Mouse (Mus musculus): Measurements from ENCODE around the gene Unc5c. TPM values are rescaled to one million over a fixed set of nuclear protein-coding genes. Genes with fewer than 3 reads are reported as not detected.

Gene Unc5c
- polyA plus RNA-seq, 1 experiment from 2014 or later, result 15.6 TPM

DNA sequence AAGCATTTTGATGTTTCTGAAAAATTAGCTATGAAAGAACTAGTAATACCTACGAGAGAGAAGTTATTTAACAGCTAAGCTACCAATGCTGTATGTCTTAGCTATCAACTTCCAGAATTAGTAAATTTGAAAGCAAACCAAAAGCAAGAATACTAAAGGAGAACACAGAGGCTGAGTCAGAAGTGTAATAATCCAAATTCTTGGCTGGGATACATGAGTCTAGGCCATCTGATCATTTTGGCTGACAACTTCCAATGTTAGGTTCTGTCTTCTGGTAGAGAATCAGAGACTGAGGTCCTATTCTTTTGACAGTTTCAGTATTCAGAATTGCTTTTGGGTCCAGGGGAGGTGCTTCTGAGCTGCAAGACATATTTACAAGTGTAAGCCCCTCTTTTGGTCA, 188.9 kb downstream of the Unc5c start:
- Histone ChIP-seq H3K4me3 (replicated peaks; ENCODE audit: low read depth, low read length) (no peak overlapping the region), H3K4me2 (ENCODE audit: low read length) (no peak overlapping the region), H3K4me1 (replicated peaks; ENCODE audit: insufficient read depth, low read length) (no peaks in the 10 kb centered on the region), H3K9ac (ENCODE audit: low read depth, low read length) (no peak overlapping the region), H3K27ac (no peak overlapping the region), H3K36me3 (ENCODE audit: insufficient read depth, low read length) (no peaks in the 10 kb centered on the region), H3K27me3 (ENCODE audit: insufficient read depth, low read length) (no peaks in the 10 kb centered on the region), H3K9me3 (replicated peaks; ENCODE audit: low read length) (no peaks in the 10 kb centered on the region)
- 95% methylated on average over 1 of the region's 1 CpGs for WGBS
- DNase-seq (ENCODE audit: low spot score), result no peak
- TF ChIP-seq CTCF (IDR thresholded peaks at IDR 0.05; ENCODE audit: low read depth), result no peak
- ATAC-seq (replicated peaks; ENCODE audit: low FRiP score, low read depth), result no peak

DNA sequence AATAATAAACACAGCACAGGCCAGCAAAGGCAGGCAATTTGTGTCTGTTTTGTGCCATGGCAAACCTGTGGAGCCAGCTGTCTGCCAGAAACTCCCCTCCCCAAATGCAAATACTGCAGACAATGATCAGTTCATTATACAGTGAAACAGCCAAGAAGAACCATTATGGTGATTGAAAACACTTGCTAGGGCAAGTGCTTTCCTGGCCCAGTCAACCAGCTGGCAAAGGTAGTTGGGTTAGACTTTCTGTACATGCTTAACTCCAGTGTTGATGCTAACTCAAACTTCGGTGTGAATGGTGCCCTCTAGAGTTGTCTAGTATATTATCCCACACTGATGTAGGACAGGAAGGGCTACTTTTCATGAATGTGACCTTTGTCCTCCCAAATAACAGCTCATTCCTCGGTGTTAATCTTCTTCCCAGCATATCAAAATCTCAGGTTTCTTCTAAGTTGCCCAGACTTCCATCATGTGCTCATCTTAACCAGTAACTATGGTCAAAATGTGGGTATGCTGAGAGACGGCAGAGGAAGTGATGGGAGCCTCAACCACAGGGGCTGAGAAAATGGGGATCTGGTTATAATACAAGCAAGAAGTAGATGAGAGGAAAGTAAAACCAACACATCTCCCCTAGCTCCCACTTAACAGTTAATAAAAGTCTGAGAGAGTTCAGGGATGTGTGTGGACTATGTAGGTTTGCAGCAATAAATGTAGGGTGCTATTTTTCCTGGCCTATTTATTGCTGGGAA, 194.2 kb downstream of the Unc5c start:
- Histone ChIP-seq H3K36me3 (ENCODE audit: insufficient read depth, low read length) (no peaks in the 10 kb centered on the region), H3K9ac (ENCODE audit: low read depth, low read length) (no peak overlapping the region), H3K4me2 (ENCODE audit: low read length) (no peak overlapping the region), H3K27me3 (ENCODE audit: insufficient read depth, low read length) (no peaks in the 10 kb centered on the region), H3K4me1 (replicated peaks; ENCODE audit: insufficient read depth, low read length) (0 out of 2 replicates have a peak, but pooled peaks cover 2% of the 10 kb centered on the region), H3K9me3 (replicated peaks; ENCODE audit: low read length) (no peaks in the 10 kb centered on the region), H3K4me3 (replicated peaks; ENCODE audit: low read depth, low read length) (no peak overlapping the region), H3K27ac (no peak overlapping the region)
- 31% methylated on average over 3 of the region's 3 CpGs for WGBS
- DNase-seq (ENCODE audit: low spot score) (no peak), ATAC-seq (replicated peaks; ENCODE audit: low FRiP score, low read depth) (no peak)
- no peak; the same call in 1 of the 2 replicates for TF ChIP-seq CTCF (IDR thresholded peaks at IDR 0.05; ENCODE audit: low read depth)

DNA sequence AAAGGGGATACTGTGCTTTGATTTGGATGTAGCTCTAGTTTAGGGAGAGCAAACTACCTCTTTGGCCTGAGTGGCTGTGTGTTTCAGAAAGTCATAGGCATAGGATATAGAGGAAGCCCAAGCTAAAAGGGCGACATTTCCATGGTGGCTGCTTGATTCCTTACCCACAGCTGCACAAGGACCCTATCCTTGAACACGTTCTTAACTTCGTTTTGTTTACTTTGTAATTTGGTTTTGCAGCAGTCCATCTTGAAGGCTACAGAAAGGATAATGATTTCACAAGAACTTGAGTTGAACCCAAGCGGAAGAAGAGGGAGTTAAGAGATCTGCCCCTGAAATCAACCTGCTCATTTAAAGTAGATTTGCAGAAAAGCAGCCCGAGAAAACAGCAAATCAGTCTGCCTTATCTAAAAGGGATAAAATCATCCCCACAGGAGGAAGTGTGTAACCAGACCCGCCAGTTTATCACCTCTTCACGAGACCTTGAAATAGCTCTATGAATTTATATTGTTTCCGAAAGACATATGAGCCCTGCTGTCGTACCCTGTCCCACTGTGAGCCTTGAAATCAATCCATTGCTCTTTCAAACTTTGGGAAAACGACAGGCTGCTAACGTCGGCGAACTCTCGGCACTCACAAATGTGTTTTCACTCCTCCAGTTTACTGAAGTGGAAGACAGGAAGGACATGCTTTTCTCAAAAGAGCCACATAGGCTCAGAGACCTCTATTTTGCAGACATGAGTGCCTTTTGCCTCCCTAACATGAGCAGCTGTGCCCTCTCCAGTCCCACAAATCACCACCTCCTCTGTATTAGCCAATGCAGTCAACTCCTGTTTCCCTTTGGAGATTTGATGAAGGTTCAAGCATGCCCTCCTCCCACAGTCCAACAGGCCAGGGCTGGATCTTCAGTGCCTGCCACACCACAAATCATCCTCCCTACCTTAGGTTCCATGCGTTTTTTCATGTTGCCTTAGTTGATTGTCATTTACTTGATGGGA, 195.3 kb downstream of the Unc5c start:
- Histone ChIP-seq H3K4me2 (ENCODE audit: low read length) (peak overlapping the region; percentile 33), H3K27ac (no peak overlapping the region), H3K36me3 (ENCODE audit: insufficient read depth, low read length) (no peaks in the 10 kb centered on the region), H3K4me3 (replicated peaks; ENCODE audit: low read depth, low read length) (no peak overlapping the region), H3K27me3 (ENCODE audit: insufficient read depth, low read length) (no peaks in the 10 kb centered on the region), H3K9ac (ENCODE audit: low read depth, low read length) (no peak overlapping the region), H3K4me1 (replicated peaks; ENCODE audit: insufficient read depth, low read length) (0 out of 2 replicates have a peak, but pooled peaks cover 2% of the 10 kb centered on the region), H3K9me3 (replicated peaks; ENCODE audit: low read length) (no peaks in the 10 kb centered on the region)
- DNase-seq (ENCODE audit: low spot score) (peak; percentile 91), ATAC-seq (replicated peaks; ENCODE audit: low FRiP score, low read depth) (peak; percentile 94)
- TF ChIP-seq CTCF (IDR thresholded peaks at IDR 0.05; ENCODE audit: low read depth), result no peak
- WGBS, result 15% methylated on average over 15 of the region's 15 CpGs

DNA sequence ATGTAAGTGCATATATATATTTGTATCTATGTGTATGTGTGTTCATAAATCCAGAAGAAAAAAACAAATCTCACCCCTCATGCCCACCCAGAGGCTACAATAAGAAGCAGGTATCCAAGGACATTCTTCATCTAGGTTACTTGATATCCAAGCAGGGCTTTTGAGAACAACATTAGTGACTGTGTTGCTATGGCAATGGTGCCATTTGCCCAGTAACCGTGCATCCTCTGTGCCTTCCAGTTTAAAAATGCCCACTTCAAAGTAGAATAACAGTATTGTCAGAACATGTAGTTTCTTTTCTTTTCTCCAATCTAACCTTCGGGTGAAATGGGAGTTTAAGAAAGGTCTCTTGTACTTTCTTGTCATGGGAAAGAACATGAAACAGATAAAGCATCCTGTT, 224.1 kb downstream of the Unc5c start:
- Histone ChIP-seq H3K4me2 (ENCODE audit: low read length) (no peak overlapping the region), H3K4me3 (replicated peaks; ENCODE audit: low read depth, low read length) (no peak overlapping the region), H3K4me1 (replicated peaks; ENCODE audit: insufficient read depth, low read length) (no peaks in the 10 kb centered on the region), H3K9me3 (replicated peaks; ENCODE audit: low read length) (no peaks in the 10 kb centered on the region), H3K27ac (no peak overlapping the region), H3K9ac (ENCODE audit: low read depth, low read length) (no peak overlapping the region), H3K36me3 (ENCODE audit: insufficient read depth, low read length) (no peaks in the 10 kb centered on the region), H3K27me3 (ENCODE audit: insufficient read depth, low read length) (no peaks in the 10 kb centered on the region)
- WGBS, result 43% methylated on average over 2 of the region's 2 CpGs
- DNase-seq (ENCODE audit: low spot score) (no peak), ATAC-seq (replicated peaks; ENCODE audit: low FRiP score, low read depth) (no peak)
- TF ChIP-seq CTCF (IDR thresholded peaks at IDR 0.05; ENCODE audit: low read depth), result no peak

DNA sequence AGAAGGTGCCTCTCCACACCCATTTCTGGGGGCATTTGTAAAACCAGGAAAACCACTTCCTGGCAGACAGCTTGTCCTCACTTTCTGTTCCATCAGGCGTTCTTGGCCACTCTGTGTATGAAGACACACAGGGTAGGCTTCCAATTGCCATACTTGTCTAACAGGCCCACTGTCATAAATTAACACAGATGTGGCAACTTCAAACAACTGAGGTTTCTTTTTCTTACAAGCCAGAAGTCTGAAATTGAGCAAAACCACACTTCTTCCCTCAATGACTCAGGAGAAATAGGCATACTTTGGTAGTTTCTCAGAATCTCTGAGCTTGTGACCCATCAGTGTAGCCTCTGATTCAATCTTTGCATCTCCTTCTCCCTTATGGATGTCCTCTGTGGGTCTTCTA, 225.7 kb downstream of the Unc5c start:
- ATAC-seq (replicated peaks; ENCODE audit: low FRiP score, low read depth) (no peak), DNase-seq (ENCODE audit: low spot score) (no peak)
- Histone ChIP-seq H3K9me3 (replicated peaks; ENCODE audit: low read length) (no peaks in the 10 kb centered on the region), H3K27ac (no peak overlapping the region), H3K4me2 (ENCODE audit: low read length) (no peak overlapping the region), H3K4me1 (replicated peaks; ENCODE audit: insufficient read depth, low read length) (no peaks in the 10 kb centered on the region), H3K9ac (ENCODE audit: low read depth, low read length) (no peak overlapping the region), H3K4me3 (replicated peaks; ENCODE audit: low read depth, low read length) (no peak overlapping the region), H3K36me3 (ENCODE audit: insufficient read depth, low read length) (no peaks in the 10 kb centered on the region), H3K27me3 (ENCODE audit: insufficient read depth, low read length) (no peaks in the 10 kb centered on the region)
- 86% methylated on average over 1 of the region's 1 CpGs for WGBS
- TF ChIP-seq CTCF (IDR thresholded peaks at IDR 0.05; ENCODE audit: low read depth), result no peak

DNA sequence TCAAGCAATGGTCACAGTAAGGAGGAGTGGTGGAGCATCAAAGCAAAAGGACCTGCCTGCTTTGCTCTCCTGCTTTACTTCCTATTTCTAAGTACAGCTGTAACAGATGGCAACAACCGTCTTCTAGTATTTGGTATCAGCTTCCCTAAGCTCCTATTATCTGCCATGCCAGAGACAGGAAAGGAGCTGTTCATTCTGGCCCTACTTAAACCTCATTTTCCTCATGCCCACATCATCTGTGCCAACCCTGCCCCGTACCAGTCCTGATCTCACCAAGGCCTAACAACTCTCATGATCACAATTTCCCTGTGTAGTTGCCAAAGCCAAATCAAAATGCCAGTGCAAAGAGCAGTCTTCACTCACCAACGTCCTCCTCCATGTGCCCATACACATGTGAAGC, 226.4 kb downstream of the Unc5c start:
- Histone ChIP-seq H3K4me2 (ENCODE audit: low read length) (no peak overlapping the region), H3K4me1 (replicated peaks; ENCODE audit: insufficient read depth, low read length) (no peaks in the 10 kb centered on the region), H3K9ac (ENCODE audit: low read depth, low read length) (no peak overlapping the region), H3K4me3 (replicated peaks; ENCODE audit: low read depth, low read length) (no peak overlapping the region), H3K36me3 (ENCODE audit: insufficient read depth, low read length) (no peaks in the 10 kb centered on the region), H3K27me3 (ENCODE audit: insufficient read depth, low read length) (no peaks in the 10 kb centered on the region), H3K27ac (no peak overlapping the region), H3K9me3 (replicated peaks; ENCODE audit: low read length) (no peaks in the 10 kb centered on the region)
- DNase-seq (ENCODE audit: low spot score), result no peak
- no peak for TF ChIP-seq CTCF (IDR thresholded peaks at IDR 0.05; ENCODE audit: low read depth)
- no peak for ATAC-seq (replicated peaks; ENCODE audit: low FRiP score, low read depth)
- WGBS, result 91% methylated on average over 3 of the region's 3 CpGs
